Mouse (Mus musculus): ENCODE data around the gene Arcn1. TPM values are rescaled to one million over a fixed set of nuclear protein-coding genes. Genes with fewer than 3 reads are reported as not detected.

The Arcn1 gene
- total RNA-seq, 2 experiments from 2014 or later: 104 to 119 TPM

GRCm38 (mm10) chr9:44740663-44741192, 26.9 kb downstream of the Arcn1 start:
- DNase-seq: no peak

GRCm38 (mm10) chr9:44737240-44737949, 30.2 kb downstream of the Arcn1 start:
- DNase-seq: peak; percentile 71

- no peak for DNase-seq
These were observed 31.3 kb downstream of the Arcn1 start for GRCm38 (mm10) chr9:44736301-44736700.

GRCm38 (mm10) chr9:44735886-44736285, 31.8 kb downstream of the Arcn1 start:
- no peak for DNase-seq

- peak; percentile 83 for DNase-seq
These were observed 32.8 kb downstream of the Arcn1 start, which contains the start of gene Phldb1 for GRCm38 (mm10) chr9:44734524-44735494. Phldb1 (minus strand) TSS chr9:44735198.

GRCm38 (mm10) chr9:44733671-44734523, 33.7 kb downstream of the Arcn1 start:
- DNase-seq: peak; percentile 78

- DNase-seq: peak; percentile 53
These were observed 34.6 kb downstream of the Arcn1 start for GRCm38 (mm10) chr9:44732921-44733530.

GRCm38 (mm10) chr9:44732130-44732549, 35.5 kb downstream of the Arcn1 start:
- no peak for DNase-seq

- DNase-seq: no peak
These were observed 40.2 kb downstream of the Arcn1 start for GRCm38 (mm10) chr9:44727441-44727840.

GRCm38 (mm10) chr9:44726431-44727146, 41.1 kb downstream of the Arcn1 start:
- DNase-seq: no peak

- no peak for DNase-seq
These were observed 43.0 kb downstream of the Arcn1 start for GRCm38 (mm10) chr9:44724665-44725064.

GRCm38 (mm10) chr9:44724223-44724622, 43.4 kb downstream of the Arcn1 start:
- peak; percentile 61 for DNase-seq

GRCm38 (mm10) chr9:44723521-44724041, 44.1 kb downstream of the Arcn1 start:
- no peak for DNase-seq

- peak; percentile 45 for DNase-seq
These were observed 44.6 kb downstream of the Arcn1 start for GRCm38 (mm10) chr9:44723008-44723407.

GRCm38 (mm10) chr9:44722575-44722974, 45.1 kb downstream of the Arcn1 start:
- DNase-seq: no peak

- DNase-seq: peak; percentile 49
These were observed 45.8 kb downstream of the Arcn1 start for GRCm38 (mm10) chr9:44721877-44722186.

GRCm38 (mm10) chr9:44721154-44721876, 46.3 kb downstream of the Arcn1 start:
- DNase-seq: peak; percentile 94

- DNase-seq: peak; percentile 61
These were observed 47.1 kb downstream of the Arcn1 start for GRCm38 (mm10) chr9:44720358-44721153.

Data from heart, postnatal 4 days (tissue).